Mouse (Mus musculus): ENCODE measurements around the gene Ddx28. TPM values are rescaled to one million over a fixed set of nuclear protein-coding genes. Genes with fewer than 3 reads are reported as not detected.
"Not testable (repeated sequence)": the region's sequence is repeated elsewhere in the genome, so short reads cannot be mapped to it uniquely, and the experiment has no call there.

The Ddx28 gene
- polyA plus RNA-seq, 1 experiment: 6.3 TPM

GRCm38 (mm10) chr8:106018039-106018438 is 6.4 kb upstream of the Ddx28 start:
- WGBS: 88% methylated on average over 3 of the region's 3 CpGs
- no peak for DNase-seq (ENCODE audit: low read depth, low spot score)

GRCm38 (mm10) chr8:106017130-106017529 is 5.4 kb upstream of the Ddx28 start:
- WGBS: 83% methylated on average over 7 of the region's 7 CpGs
- no peak for DNase-seq (ENCODE audit: low read depth, low spot score)

- WGBS: 93% methylated on average over 6 of the region's 6 CpGs
- DNase-seq (ENCODE audit: low read depth, low spot score): no peak
These were observed 4.6 kb upstream of the Ddx28 start for GRCm38 (mm10) chr8:106016284-106016683.

- 79% methylated on average over 8 of the region's 8 CpGs for WGBS
- DNase-seq (ENCODE audit: low read depth, low spot score): not testable (repeated sequence)
These were observed 521 bp upstream of the Ddx28 start for GRCm38 (mm10) chr8:106012203-106012602.

- peak; percentile 75 for DNase-seq (ENCODE audit: low read depth, low spot score)
- under 1% methylated on average over 74 of the region's 74 CpGs for WGBS
These were observed 687 bp downstream of the Ddx28 start for GRCm38 (mm10) chr8:106010748-106011642.

- WGBS: 66% methylated on average over 3 of the region's 3 CpGs
- not testable (repeated sequence) for DNase-seq (ENCODE audit: low read depth, low spot score)
These were observed 3.8 kb downstream of the Ddx28 start for GRCm38 (mm10) chr8:106007891-106008290.

GRCm38 (mm10) chr8:106007135-106007534 is 4.5 kb downstream of the Ddx28 start:
- WGBS: 51% methylated on average over 3 of the region's 3 CpGs
- DNase-seq (ENCODE audit: low read depth, low spot score): no peak

GRCm38 (mm10) chr8:106006413-106006812 is 5.3 kb downstream of the Ddx28 start:
- WGBS: 85% methylated on average over 4 of the region's 4 CpGs

GRCm38 (mm10) chr8:106005875-106006274 is 5.8 kb downstream of the Ddx28 start, which contains the start of gene Dpep2nb:
Dpep2nb (minus strand) TSS chr8:106005975.
- DNase-seq (ENCODE audit: low read depth, low spot score): no peak
- WGBS: 77% methylated on average over 4 of the region's 4 CpGs

More at GRCm38 (mm10) chr8:106006413-106006812, 5.3 kb downstream of the Ddx28 start:
- no peak for DNase-seq (ENCODE audit: low read depth, low spot score)

- DNase-seq (ENCODE audit: low read depth, low spot score): no peak
- WGBS: 72% methylated on average over 8 of the region's 8 CpGs
These were observed 7.0 kb downstream of the Ddx28 start for GRCm38 (mm10) chr8:106004538-106005207.

GRCm38 (mm10) chr8:106001908-106002307 is 9.8 kb downstream of the Ddx28 start:
- DNase-seq (ENCODE audit: low read depth, low spot score): no peak
- WGBS: 86% methylated on average over 4 of the region's 4 CpGs

- DNase-seq (ENCODE audit: low read depth, low spot score): no peak
- WGBS: 65% methylated on average over 2 of the region's 2 CpGs
These were observed 12.7 kb downstream of the Ddx28 start for GRCm38 (mm10) chr8:105998971-105999370.

- no peak for DNase-seq (ENCODE audit: low read depth, low spot score)
These were observed 15.3 kb downstream of the Ddx28 start for GRCm38 (mm10) chr8:105996359-105996758.

GRCm38 (mm10) chr8:105993226-105993625 is 18.5 kb downstream of the Ddx28 start:
- no peak for DNase-seq (ENCODE audit: low read depth, low spot score)
- 48% methylated on average over 4 of the region's 4 CpGs for WGBS

More at GRCm38 (mm10) chr8:105996359-105996758, 15.3 kb downstream of the Ddx28 start:
- 72% methylated on average over 7 of the region's 7 CpGs for WGBS

GRCm38 (mm10) chr8:105992499-105992898 is 19.2 kb downstream of the Ddx28 start:
- 60% methylated on average over 5 of the region's 5 CpGs for WGBS
- no peak for DNase-seq (ENCODE audit: low read depth, low spot score)

GRCm38 (mm10) chr8:105991546-105991945 is 20.1 kb downstream of the Ddx28 start:
- 56% methylated on average over 2 of the region's 2 CpGs for WGBS
- DNase-seq (ENCODE audit: low read depth, low spot score): no peak

- 9% methylated on average over 15 of the region's 15 CpGs for WGBS
- peak; percentile 68 for DNase-seq (ENCODE audit: low read depth, low spot score)
These were observed 20.8 kb downstream of the Ddx28 start, which contains the start of gene Dus2 for GRCm38 (mm10) chr8:105990856-105991387. Dus2 (plus strand) TSS chr8:105991337.

- DNase-seq (ENCODE audit: low read depth, low spot score): no peak
- 85% methylated on average over 11 of the region's 11 CpGs for whole genome bisulfite sequencing
These were observed 23.1 kb downstream of the Ddx28 start for GRCm38 (mm10) chr8:105988546-105988945.

GRCm38 (mm10) chr8:105983406-105983805 is 28.3 kb downstream of the Ddx28 start:
- WGBS: 79% methylated on average over 11 of the region's 11 CpGs
- not testable (repeated sequence) for DNase-seq (ENCODE audit: low read depth, low spot score)

- no peak for DNase-seq (ENCODE audit: low read depth, low spot score)
- 86% methylated on average over 1 of the region's 1 CpGs for WGBS
These were observed 30.5 kb downstream of the Ddx28 start for GRCm38 (mm10) chr8:105981146-105981545.

Measured in large intestine, adult 2 months (tissue).